Mouse (Mus musculus) CH12.LX (cell line): ENCODE results near the gene Oas3. TPM values are rescaled to one million over a fixed set of nuclear protein-coding genes. Genes with fewer than 3 reads are reported as not detected.

Experiments used
- DNase-seq: peaks from one replicate; pipeline ENCODE4 v3.0.0-alpha.2; 2013; ENCODE audit errors: extremely low read depth
- H3K27ac ChIP-seq: 2 replicates; pipeline ENCODE4 v1.5.1; 2012; ENCODE audit warnings: low read depth, mild to moderate bottlenecking, control low read depth, moderate library complexity; ENCODE audit not compliant: insufficient read depth
- H3K27me3 ChIP-seq: replicated peaks from 2 replicates; pipeline ENCODE3; 2012; ENCODE audit warnings: inconsistent platforms
- H3K36me3 ChIP-seq, 2 experiments: replicated peaks in 1 of 2; 2 replicates each; pipeline versions ENCODE3 to v1.6.1; 2012; ENCODE audit warnings: inconsistent platforms in 1 of 2, low read length in 1 of 2, mild to moderate bottlenecking in 1 of 2, mixed read lengths in 1 of 2, moderate library complexity in 1 of 2; ENCODE audit not compliant: control insufficient read depth in 1 of 2, insufficient read depth in 1 of 2
- H3K4me1 ChIP-seq, 2 experiments: 2 replicates each; pipeline ENCODE4 v1.6.1; 2012; ENCODE audit warnings: inconsistent platforms in 1 of 2, moderate library complexity in 1 of 2; ENCODE audit not compliant: insufficient read depth in 2 of 2, control insufficient read depth in 1 of 2
- H3K4me2 ChIP-seq: 2 replicates; pipeline ENCODE4 v1.6.1; 2012; ENCODE audit warnings: low read depth, mild to moderate bottlenecking, control low read depth; ENCODE audit not compliant: poor library complexity, insufficient read depth, severe bottlenecking
- H3K4me3 ChIP-seq, 3 experiments: fragments of 150-350 bp in 1 of 3; sonication (generic) in 1 of 3; replicated peaks in 1 of 3; 2 replicates each; pipeline versions ENCODE3 to v1.5.1; 2011 to 2012; ENCODE audit warnings: low read depth in 2 of 3, low read length in 2 of 3, mild to moderate bottlenecking in 2 of 3, moderate library complexity in 2 of 3, control low read depth in 1 of 3, improper control_type of control experiment in 1 of 3, inconsistent platforms in 1 of 3, mixed read lengths in 1 of 3; ENCODE audit not compliant: poor library complexity in 1 of 3
- H3K79me2 ChIP-seq: replicated peaks from 2 replicates; pipeline ENCODE4 v1.6.1; 2012; ENCODE audit warnings: mild to moderate bottlenecking, moderate library complexity; ENCODE audit not compliant: control insufficient read depth, poor library complexity, insufficient read depth, severe bottlenecking; ENCODE audit errors: extremely low read depth
- H3K9ac ChIP-seq: 2 replicates; pipeline ENCODE4 v1.6.1; 2012; ENCODE audit warnings: low read depth, mild to moderate bottlenecking, control low read depth, moderate library complexity; ENCODE audit not compliant: insufficient read depth
- H3K9me3 ChIP-seq: replicated peaks from 2 replicates; pipeline ENCODE3; 2012; ENCODE audit warnings: low read length, inconsistent platforms, mixed read lengths
- BHLHE40 ChIP-seq: IDR thresholded peaks from 2 replicates; pipeline ENCODE4 v1.6.1; 2011; ENCODE audit warnings: mild to moderate bottlenecking, low read depth, low read length, improper control_type of control experiment
- CHD1 ChIP-seq: IDR thresholded peaks from 2 replicates; pipeline ENCODE4 v1.6.1; 2012; ENCODE audit warnings: low read depth, low read length, improper control_type of control experiment, inconsistent platforms
- CHD2 ChIP-seq: IDR thresholded peaks from 2 replicates; pipeline ENCODE4 v1.6.1; 2011; ENCODE audit warnings: low read length, improper control_type of control experiment
- CTCF ChIP-seq, 2 experiments: IDR thresholded peaks in 1 of 2; conservative IDR thresholded peaks in 1 of 2; 2 replicates each; pipeline ENCODE4 v1.5.1; 2011 to 2012; ENCODE audit warnings: low read depth in 2 of 2, low read length in 2 of 2, improper control_type of control experiment in 1 of 2, inconsistent platforms in 1 of 2, mild to moderate bottlenecking in 1 of 2, moderate library complexity in 1 of 2
- E2F4 ChIP-seq: IDR thresholded peaks from 2 replicates; pipeline ENCODE4 v1.6.1; 2011; ENCODE audit warnings: low read depth, low read length, improper control_type of control experiment; ENCODE audit not compliant: insufficient replicate concordance
- ELF1 ChIP-seq: IDR thresholded peaks from 2 replicates; pipeline ENCODE4 v1.6.1; 2014; ENCODE audit warnings: low read depth, mild to moderate bottlenecking, inconsistent platforms, low read length, improper control_type of control experiment
- ETS1 ChIP-seq: conservative IDR thresholded peaks from 2 replicates; pipeline ENCODE4 v1.6.1; 2012; ENCODE audit warnings: low read depth, mild to moderate bottlenecking, inconsistent platforms, low read length, improper control_type of control experiment, moderate library complexity
- GABPA ChIP-seq: IDR thresholded peaks from 2 replicates; pipeline ENCODE4 v1.6.1; 2012; ENCODE audit warnings: low read depth, low read length, improper control_type of control experiment, inconsistent platforms; ENCODE audit not compliant: insufficient replicate concordance
- HCFC1 ChIP-seq: IDR thresholded peaks from 2 replicates; pipeline ENCODE4 v1.6.1; 2012; ENCODE audit warnings: low read depth, mild to moderate bottlenecking, inconsistent platforms, low read length, improper control_type of control experiment
- JUN ChIP-seq: IDR thresholded peaks from 2 replicates; pipeline ENCODE4 v1.6.1; 2011; ENCODE audit warnings: low read depth, mild to moderate bottlenecking, low read length, improper control_type of control experiment, moderate library complexity; ENCODE audit not compliant: insufficient read depth
- JUND ChIP-seq: conservative IDR thresholded peaks from 2 replicates; pipeline ENCODE4 v1.6.1; 2011; ENCODE audit warnings: low read depth, low read length, improper control_type of control experiment
- MAX ChIP-seq: IDR thresholded peaks from 2 replicates; pipeline ENCODE4 v1.6.1; 2011; ENCODE audit warnings: low read length, improper control_type of control experiment
- MEF2A ChIP-seq: IDR thresholded peaks from 2 replicates; pipeline ENCODE4 v1.6.1; 2014; ENCODE audit warnings: low read depth, mild to moderate bottlenecking, inconsistent platforms, low read length, improper control_type of control experiment, borderline replicate concordance
- MXI1 ChIP-seq: IDR thresholded peaks from 2 replicates; pipeline ENCODE4 v1.6.1; 2011; ENCODE audit warnings: mild to moderate bottlenecking, low read depth, low read length, improper control_type of control experiment
- POLR2A ChIP-seq: IDR thresholded peaks from 2 replicates; pipeline ENCODE4 v1.6.1; 2011; ENCODE audit warnings: low read depth, mild to moderate bottlenecking, improper control_type of control experiment, low read length
- SIN3A ChIP-seq: IDR thresholded peaks from 2 replicates; pipeline ENCODE4 v1.6.1; 2012; ENCODE audit warnings: low read length, improper control_type of control experiment, inconsistent platforms
- SMC3 ChIP-seq: IDR thresholded peaks from 2 replicates; pipeline ENCODE4 v1.6.1; 2011; ENCODE audit warnings: low read depth, low read length, improper control_type of control experiment
- TBP ChIP-seq: conservative IDR thresholded peaks from 2 replicates; pipeline ENCODE4 v1.6.1; 2011; ENCODE audit warnings: low read depth, low read length, improper control_type of control experiment
- ZC3H11A ChIP-seq: IDR thresholded peaks from 2 replicates; pipeline ENCODE4 v1.6.1; 2012; ENCODE audit warnings: low read depth, mild to moderate bottlenecking, inconsistent platforms, low read length, improper control_type of control experiment
- ZMIZ1 ChIP-seq: IDR thresholded peaks from 2 replicates; pipeline ENCODE4 v1.6.1; 2012; ENCODE audit warnings: low read depth, mild to moderate bottlenecking, inconsistent platforms, low read length, improper control_type of control experiment
- ZNF384 ChIP-seq: IDR thresholded peaks from 2 replicates; pipeline ENCODE4 v1.6.1; 2012; ENCODE audit warnings: low read depth, low read length, improper control_type of control experiment, inconsistent platforms
- dilution Hi-C: fragments of 300-500 bp; cut with MboI; formaldehyde crosslinking; loops from 2 replicates; pipeline ENCODE4 v1.14.3; 2020; ENCODE audit warnings: low sequenced_read_pairs; ENCODE audit not compliant: extremely low pct_unique_long_range_greater_than_20kb, extremely low pct_ligation_motif_present
- in situ Hi-C: fragments of 300-500 bp; cut with MboI; formaldehyde crosslinking; loops from 3 replicates; pipeline ENCODE4 v1.14.3; 2019; ENCODE audit warnings: low sequenced_read_pairs, low pct_ligation_motif_present, low pct_unique_long_range_greater_than_20kb, mixed read lengths
- polyA plus RNA-seq: library from polyadenylated mRNA; unstranded; fragments of >175 nt; gene quantifications from 2 replicates; pipeline ENCODE4 v1.2.1, GENCODE M21; 2012; ENCODE audit warnings: low read depth; ENCODE audit not compliant: insufficient read length
- total RNA-seq, 2 experiments: library from RNA; depleted of rRNA; stranded (reverse); fragments of 300-350 nt in 1 of 2; fragments of >200 nt in 1 of 2; gene quantifications; 2 replicates each; pipeline ENCODE4 v1.2.3; 2012 to 2014

Oas3 gene
- total and polyA plus RNA-seq, 3 experiments = 0.30 TPM; not detected in 2

- H3K4me3 ChIP-seq = no peak overlapping the region
- H3K79me2 ChIP-seq = no peaks in the 10 kb centered on the region
- H3K4me1 ChIP-seq = peaks cover 9 to 36% of the 10 kb centered on the region in 2 experiments; a peak in 3 of 4 replicates
- peaks cover 11% of the 10 kb centered on the region for H3K27me3 ChIP-seq
- in situ Hi-C loops = loop anchor here (5.0 to 25.0 kb wide), 3 partner anchors 35 to 200 kb away; partner anchors contain the start of genes Plbd2 and Slc8b1
- no peak overlapping the region for H3K9ac ChIP-seq
- dilution Hi-C loops = no loop called here
- no peak overlapping the region for H3K27ac ChIP-seq
- H3K9me3 ChIP-seq = no peaks in the 10 kb centered on the region
- no peak for TF ChIP-seq ZC3H11A
- no peak for TF ChIP-seq ELF1
- TF ChIP-seq MEF2A = no peak
- no peak for TF ChIP-seq ZMIZ1
- no peak for TF ChIP-seq SMC3
- TF ChIP-seq E2F4 = no peak
- TF ChIP-seq CHD1 = no peak
- no peak for TF ChIP-seq ETS1
- no peak for TF ChIP-seq TBP
- no peak for TF ChIP-seq HCFC1
- no peak for TF ChIP-seq MXI1
- no peak for TF ChIP-seq SIN3A
- no peak for TF ChIP-seq POLR2A
- TF ChIP-seq CHD2 = no peak
- TF ChIP-seq JUN = no peak
- TF ChIP-seq, all 38 proteins: peak for 0
- no peak for DNase-seq
- no peak overlapping the region for H3K4me2 ChIP-seq
- no peaks in the 10 kb centered on the region for H3K36me3 ChIP-seq
Measured at GRCm38 (mm10) chr5:120712721-120713120, 64.7 kb downstream of the Oas3 start.

GRCm38 (mm10) chr5:120711827-120712226, 65.6 kb downstream of the Oas3 start, which contains the start of gene Dtx1:
Dtx1 (minus strand) TSS chr5:120711927.
- H3K27me3 ChIP-seq = peaks cover 11% of the 10 kb centered on the region
- no peak within 1 kb of the TSS for H3K27ac ChIP-seq
- dilution Hi-C loops = no loop called here
- no peaks in the 10 kb centered on the region for H3K9me3 ChIP-seq
- DNase-seq = no peak
- TF ChIP-seq E2F4 = no peak
- no peak for TF ChIP-seq GABPA
- no peak for TF ChIP-seq JUND
- 0 out of 2 replicates have a peak, but pooled peaks have one; percentile 2 for TF ChIP-seq MAX
- no peak for TF ChIP-seq BHLHE40
- TF ChIP-seq CTCF (conservative IDR thresholded peaks at IDR 0.05 in 1 of 2, IDR thresholded peaks at IDR 0.05 in 1 of 2; ENCODE audit: low read depth in 2 of 2, low read length in 2 of 2) = no peak
- no peak for TF ChIP-seq ZNF384
- peaks cover 12 to 42% of the 10 kb centered on the region in 2 experiments for H3K4me1 ChIP-seq
- H3K9ac ChIP-seq = 0 out of 2 replicates have a peak within 1 kb of the TSS, but pooled peaks have one; percentile 11
- H3K4me3 ChIP-seq = peak within 1 kb of the TSS in 2 of 3 experiments; percentile 42 to 49
- H3K4me2 ChIP-seq = peak within 1 kb of the TSS; percentile 50
- no peaks in the 10 kb centered on the region for H3K79me2 ChIP-seq
- in situ Hi-C loops = loop anchor here (5.0 to 25.0 kb wide), 3 partner anchors 35 to 200 kb away; partner anchors contain the start of genes Plbd2 and Slc8b1
- no peaks in the 10 kb centered on the region for H3K36me3 ChIP-seq
